Mouse (Mus musculus) limb, embryonic 15.5 days (tissue): ENCODE data around the gene Ppih. TPM values are rescaled to one million over a fixed set of nuclear protein-coding genes. Genes with fewer than 3 reads are reported as not detected.

Experiments used
- ATAC-seq: fragments of 200-750 bp; cut with Nextera tagmentation; 2 replicates; pipeline ENCODE4 v1.8.0; 2017; ENCODE audit warnings: low read depth, moderate TSS enrichment; ENCODE audit not compliant: insufficient number of reproducible peaks, low FRiP score, low TSS enrichment
- H3K27ac ChIP-seq: fragments of 300-500 bp; sonication (generic); 2 replicates; pipeline ENCODE4 v1.5.1; 2015; ENCODE audit warnings: moderate library complexity, mild to moderate bottlenecking, inconsistent platforms
- H3K27me3 ChIP-seq: fragments of 300-500 bp; sonication (generic); 2 replicates; pipeline ENCODE4 v1.6.1; 2015; ENCODE audit warnings: inconsistent platforms
- H3K36me3 ChIP-seq: fragments of 300-500 bp; sonication (generic); 2 replicates; pipeline ENCODE4 v1.6.1; 2015; ENCODE audit warnings: inconsistent platforms
- H3K4me1 ChIP-seq: fragments of 300-500 bp; sonication (generic); 2 replicates; pipeline ENCODE4 v1.6.1; 2015; ENCODE audit warnings: inconsistent platforms
- H3K4me2 ChIP-seq: fragments of 300-500 bp; sonication (generic); 2 replicates; pipeline ENCODE4 v1.6.1; 2015; ENCODE audit warnings: mild to moderate bottlenecking, inconsistent platforms
- H3K4me3 ChIP-seq: fragments of 300-500 bp; sonication (generic); 2 replicates; pipeline ENCODE4 v1.5.1; 2015; ENCODE audit warnings: mild to moderate bottlenecking, inconsistent platforms
- H3K9ac ChIP-seq: fragments of 300-500 bp; sonication (generic); 2 replicates; pipeline ENCODE4 v1.6.1; 2015; ENCODE audit warnings: inconsistent platforms
- H3K9me3 ChIP-seq: fragments of 300-500 bp; sonication (generic); 2 replicates; pipeline ENCODE4 v1.6.1; 2016; ENCODE audit warnings: inconsistent platforms
- WGBS: fragments of 180-500 bp; shearing (Covaris S2); methylation state at CpG from one replicate; pipeline ENCODE4 v1.1.7; 2015; 5-methylcytosine and 5-hydroxymethylcytosine counted together
- polyA plus RNA-seq: library from polyadenylated mRNA; unstranded; fragments of >200 nt; fragmentation: Nextera tagmentation; extraction: Ambion mirVana; gene quantifications from 2 replicates; pipeline ENCODE4 v1.2.1, GENCODE M21; 2015

The Ppih gene
- polyA plus RNA-seq, 1 experiment from 2014 or later: 74.8 TPM

DNA sequence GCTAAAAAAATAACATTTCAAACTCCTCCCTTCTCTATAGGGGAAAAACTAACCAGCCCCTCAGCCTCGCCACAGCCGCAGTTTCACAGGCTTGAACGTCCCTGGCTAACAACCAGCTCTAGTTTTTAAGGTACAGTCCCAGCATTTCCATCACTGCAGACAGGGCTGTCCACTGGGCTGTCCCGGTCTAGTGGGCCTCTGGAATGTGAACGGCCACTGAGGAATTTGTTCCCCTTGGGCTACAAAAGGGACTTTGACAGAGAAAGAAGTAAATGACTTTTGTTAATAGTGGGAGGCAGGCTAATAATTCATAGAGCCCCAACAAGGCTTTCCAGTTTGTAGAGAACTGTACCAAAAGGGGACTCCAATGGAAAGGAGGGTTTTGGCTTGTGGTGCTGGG is 14.9 kb downstream of the Ppih start:
- no peak for ATAC-seq
- H3K27ac ChIP-seq: no peak overlapping the region
- H3K27me3 ChIP-seq: no peaks in the 10 kb centered on the region
- H3K9ac ChIP-seq: no peak overlapping the region
- WGBS: 66% methylated on average over 5 of the region's 5 CpGs
- no peak overlapping the region for H3K4me2 ChIP-seq
- no peak overlapping the region for H3K4me3 ChIP-seq
- H3K9me3 ChIP-seq: no peaks in the 10 kb centered on the region
- H3K4me1 ChIP-seq: no peaks in the 10 kb centered on the region
- H3K36me3 ChIP-seq: peaks cover 30% of the 10 kb centered on the region

DNA sequence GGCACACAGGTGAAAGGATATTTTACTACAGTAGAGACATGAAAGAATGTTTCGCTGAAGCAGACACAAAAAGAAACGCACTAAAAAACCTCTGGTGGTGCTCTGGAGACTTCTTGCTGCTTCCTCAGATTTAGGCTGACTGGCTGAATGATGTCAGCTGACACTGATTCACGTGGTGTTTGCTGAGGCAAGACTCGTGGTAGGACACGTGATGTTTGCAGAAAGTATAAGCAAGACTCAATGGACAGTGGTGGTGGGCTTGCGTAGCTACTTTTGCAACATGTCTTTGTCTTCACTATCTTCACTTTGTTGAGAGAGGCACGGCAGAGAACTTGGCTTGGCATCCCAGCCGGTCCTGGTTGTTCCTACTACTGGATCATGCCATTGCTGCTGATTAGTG is 17.1 kb downstream of the Ppih start:
- WGBS: 88% methylated on average over 8 of the region's 8 CpGs
- Histone ChIP-seq H3K36me3 (peaks cover 20% of the 10 kb centered on the region), H3K9me3 (no peaks in the 10 kb centered on the region), H3K9ac (no peak overlapping the region), H3K4me1 (no peaks in the 10 kb centered on the region), H3K27me3 (no peaks in the 10 kb centered on the region), H3K4me2 (no peak overlapping the region), H3K4me3 (no peak overlapping the region), H3K27ac (no peak overlapping the region)
- ATAC-seq: no peak

DNA sequence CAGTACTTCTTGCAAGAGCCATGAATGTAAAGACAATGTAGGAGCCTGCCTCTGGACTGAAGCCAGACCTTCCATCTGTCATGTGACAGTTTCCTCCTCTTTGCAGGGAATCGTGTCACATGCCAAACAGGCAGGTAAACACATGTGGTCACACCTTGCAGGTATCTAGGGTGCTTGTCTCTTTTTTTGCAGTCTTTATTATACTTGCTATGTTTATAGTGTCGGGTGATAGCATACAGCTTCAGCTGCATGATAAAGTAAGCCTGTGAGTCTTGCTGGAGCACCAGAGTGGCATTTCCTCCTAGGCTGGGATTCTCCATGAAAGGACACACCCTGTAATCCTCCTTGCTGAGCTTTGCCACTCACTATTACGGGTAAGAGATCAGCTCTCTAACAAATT is 18.6 kb downstream of the Ppih start:
- no peak for ATAC-seq
- H3K36me3 ChIP-seq: peaks cover 5% of the 10 kb centered on the region
- H3K9ac ChIP-seq: no peak overlapping the region
- WGBS: 84% methylated on average over 3 of the region's 3 CpGs
- no peaks in the 10 kb centered on the region for H3K9me3 ChIP-seq
- H3K4me3 ChIP-seq: no peak overlapping the region
- no peaks in the 10 kb centered on the region for H3K4me1 ChIP-seq
- no peak overlapping the region for H3K4me2 ChIP-seq
- H3K27ac ChIP-seq: no peak overlapping the region
- no peaks in the 10 kb centered on the region for H3K27me3 ChIP-seq

DNA sequence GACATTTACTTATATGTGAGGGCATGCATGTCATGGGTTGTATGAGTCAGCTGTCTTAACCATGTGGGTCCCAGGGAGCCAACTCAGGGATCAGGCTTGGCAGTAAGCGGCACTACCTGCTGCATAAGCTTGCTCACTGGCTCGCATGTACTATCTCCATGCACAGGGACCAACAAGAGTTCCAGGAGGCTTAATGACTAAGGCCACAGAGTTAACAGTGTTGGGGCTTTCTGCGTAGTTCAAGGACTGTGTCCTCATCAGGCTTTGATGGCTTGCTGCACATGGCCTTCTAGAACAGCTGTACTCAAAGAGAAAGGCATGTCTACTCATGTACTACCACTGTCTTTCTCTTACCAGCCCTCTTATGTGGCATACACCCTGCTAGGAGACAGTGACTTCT is 19.6 kb downstream of the Ppih start:
- no peaks in the 10 kb centered on the region for H3K9me3 ChIP-seq
- H3K4me2 ChIP-seq: no peak overlapping the region
- ATAC-seq: no peak
- no peak overlapping the region for H3K4me3 ChIP-seq
- 90% methylated on average over 3 of the region's 3 CpGs for WGBS
- H3K9ac ChIP-seq: no peak overlapping the region
- H3K4me1 ChIP-seq: no peaks in the 10 kb centered on the region
- H3K27ac ChIP-seq: no peak overlapping the region
- no peaks in the 10 kb centered on the region for H3K27me3 ChIP-seq
- H3K36me3 ChIP-seq: 0 out of 2 replicates have a peak, but pooled peaks cover 2% of the 10 kb centered on the region

DNA sequence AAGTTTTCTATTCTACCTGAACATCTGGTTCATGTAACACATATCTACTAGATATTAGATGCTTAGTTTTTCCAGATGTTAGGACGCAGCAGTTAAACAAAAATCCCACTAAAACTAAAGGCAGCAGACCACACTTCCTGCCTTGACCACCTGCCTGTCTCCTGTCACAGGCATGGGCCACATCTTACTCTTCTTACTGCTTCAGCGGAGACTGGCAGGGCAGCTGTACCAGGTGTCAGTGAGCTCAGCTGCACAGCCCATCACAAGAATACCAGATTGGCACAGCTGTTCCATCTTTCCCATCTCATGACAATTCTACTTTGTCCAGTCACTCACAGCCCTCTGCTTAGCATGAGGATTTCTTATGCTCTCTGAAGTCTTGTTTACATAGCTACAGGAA is 23.0 kb downstream of the Ppih start:
- Histone ChIP-seq H3K9me3 (no peaks in the 10 kb centered on the region), H3K4me1 (peaks cover 8% of the 10 kb centered on the region), H3K36me3 (no peaks in the 10 kb centered on the region), H3K27me3 (no peaks in the 10 kb centered on the region), H3K4me3 (no peak overlapping the region), H3K9ac (no peak overlapping the region), H3K4me2 (no peak overlapping the region), H3K27ac (no peak overlapping the region)
- no peak for ATAC-seq
- 45% methylated on average over 2 of the region's 2 CpGs for WGBS

DNA sequence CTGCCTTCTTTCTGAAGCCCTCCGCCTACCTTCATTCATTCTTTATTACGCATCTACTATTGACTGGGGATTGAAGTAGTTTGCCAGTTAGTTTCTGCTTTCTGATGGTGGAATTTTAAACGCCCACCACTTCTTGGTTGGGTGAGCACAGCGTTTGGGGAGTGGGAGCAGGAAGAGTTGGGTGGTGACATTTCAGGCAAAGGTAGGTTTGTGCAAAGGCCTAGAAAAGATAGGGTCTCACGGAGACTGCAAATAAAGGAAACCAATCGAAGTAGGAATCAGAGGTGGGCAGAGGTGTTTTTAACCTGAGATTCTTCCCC is 25.3 kb downstream of the Ppih start:
- Histone ChIP-seq H3K27me3 (no peaks in the 10 kb centered on the region), H3K4me2 (peak overlapping the region; percentile 54), H3K4me3 (peak overlapping the region; percentile 79), H3K4me1 (peaks cover 14% of the 10 kb centered on the region), H3K9ac (peak overlapping the region; percentile 86), H3K36me3 (0 out of 2 replicates have a peak, but pooled peaks cover 8% of the 10 kb centered on the region), H3K9me3 (no peaks in the 10 kb centered on the region), H3K27ac (peak overlapping the region; percentile 95)
- ATAC-seq: no peak
- WGBS: 11% methylated on average over 6 of the region's 6 CpGs

DNA sequence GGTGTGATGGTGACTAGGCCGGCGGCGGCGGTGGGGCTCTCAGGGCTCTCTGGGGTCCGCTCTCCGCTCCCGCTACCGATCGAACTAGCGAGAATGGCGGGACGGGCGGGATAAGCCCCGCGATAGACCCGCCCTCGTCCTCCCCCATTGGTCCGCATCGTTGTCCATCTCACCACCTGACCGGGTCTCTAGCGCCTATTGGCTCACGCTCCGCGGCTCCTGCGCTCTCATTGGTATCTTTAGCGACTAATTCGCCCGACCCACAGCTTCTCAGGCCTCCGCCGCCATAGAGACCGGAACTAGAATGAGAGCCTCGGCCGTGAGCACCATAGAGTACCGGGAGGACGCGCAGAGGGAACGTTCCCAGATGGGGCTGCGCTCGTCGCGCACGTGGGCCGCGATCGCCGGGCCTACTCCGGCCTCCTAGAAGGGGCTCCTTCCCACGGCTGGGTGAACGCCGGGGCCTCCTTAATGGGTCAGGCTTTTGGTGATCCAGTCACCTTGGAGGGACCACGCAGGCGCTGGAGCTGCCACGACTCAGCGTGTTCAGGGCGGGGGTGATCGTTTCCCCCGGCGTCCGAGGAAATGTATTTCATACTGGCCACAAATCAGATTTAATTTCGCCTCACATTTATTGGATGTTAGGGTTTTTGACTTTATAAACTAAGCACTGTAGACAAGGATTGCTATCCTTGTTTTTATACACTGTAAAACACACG is 25.8 kb downstream of the Ppih start, which contains the start of gene Ybx1:
Gene Ybx1, minus strand, starts transcription at position 190 of the 719 bp plus-strand sequence.
- peak within 1 kb of the TSS; percentile 79 for H3K4me3 ChIP-seq
- ATAC-seq: peak; percentile 99
- peaks cover 14% of the 10 kb centered on the region for H3K4me1 ChIP-seq
- H3K4me2 ChIP-seq: peak within 1 kb of the TSS; percentile 61
- 0 out of 2 replicates have a peak, but pooled peaks cover 8% of the 10 kb centered on the region for H3K36me3 ChIP-seq
- H3K27me3 ChIP-seq: no peaks in the 10 kb centered on the region
- H3K9ac ChIP-seq: peak within 1 kb of the TSS; percentile 86
- H3K27ac ChIP-seq: peak within 1 kb of the TSS; percentile 95
- under 1% methylated on average over 61 of the region's 61 CpGs for WGBS
- no peaks in the 10 kb centered on the region for H3K9me3 ChIP-seq

DNA sequence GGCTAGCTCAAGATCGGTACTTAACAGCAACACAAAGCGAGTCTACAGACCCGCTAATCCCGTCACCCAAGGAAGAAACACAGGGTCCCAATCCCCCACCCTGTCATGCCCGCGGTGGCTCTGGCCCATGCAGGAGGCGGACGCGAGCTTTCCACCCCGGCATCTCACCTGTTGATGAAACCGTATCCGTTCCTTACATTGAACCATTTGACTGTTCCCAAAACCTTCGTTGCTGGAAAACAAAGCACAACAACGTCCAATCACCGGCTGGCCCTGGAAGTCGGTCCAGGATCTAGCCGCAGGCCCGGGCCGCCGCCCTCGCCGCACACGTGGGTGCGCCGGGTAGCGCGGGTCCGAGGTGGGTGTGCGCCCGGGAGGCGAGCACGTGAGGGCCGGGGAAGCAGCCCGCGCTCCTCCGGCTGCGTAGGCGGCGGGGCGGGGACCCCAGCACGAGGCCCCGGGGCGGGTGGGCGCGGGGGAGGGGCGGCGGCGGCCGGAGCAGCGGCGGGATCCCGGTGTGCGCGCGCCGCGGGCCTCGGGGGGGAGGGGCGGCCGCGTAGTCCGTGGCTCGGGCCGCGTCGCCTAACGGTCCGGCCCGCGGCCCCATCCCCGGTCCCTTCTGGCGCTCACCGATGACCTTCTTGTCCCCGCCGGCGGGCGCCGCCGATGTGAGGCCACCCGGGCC is 26.6 kb downstream of the Ppih start:
- 0 out of 2 replicates have a peak, but pooled peaks cover 8% of the 10 kb centered on the region for H3K36me3 ChIP-seq
- H3K27me3 ChIP-seq: no peaks in the 10 kb centered on the region
- no peak for ATAC-seq
- peak overlapping the region; percentile 79 for H3K4me3 ChIP-seq
- WGBS: under 1% methylated on average over 47 of the region's 80 CpGs
- no peaks in the 10 kb centered on the region for H3K9me3 ChIP-seq
- H3K9ac ChIP-seq: peak overlapping the region; percentile 78
- peaks cover 14% of the 10 kb centered on the region for H3K4me1 ChIP-seq
- peak overlapping the region; percentile 83 for H3K27ac ChIP-seq
- peak overlapping the region; percentile 61 for H3K4me2 ChIP-seq

DNA sequence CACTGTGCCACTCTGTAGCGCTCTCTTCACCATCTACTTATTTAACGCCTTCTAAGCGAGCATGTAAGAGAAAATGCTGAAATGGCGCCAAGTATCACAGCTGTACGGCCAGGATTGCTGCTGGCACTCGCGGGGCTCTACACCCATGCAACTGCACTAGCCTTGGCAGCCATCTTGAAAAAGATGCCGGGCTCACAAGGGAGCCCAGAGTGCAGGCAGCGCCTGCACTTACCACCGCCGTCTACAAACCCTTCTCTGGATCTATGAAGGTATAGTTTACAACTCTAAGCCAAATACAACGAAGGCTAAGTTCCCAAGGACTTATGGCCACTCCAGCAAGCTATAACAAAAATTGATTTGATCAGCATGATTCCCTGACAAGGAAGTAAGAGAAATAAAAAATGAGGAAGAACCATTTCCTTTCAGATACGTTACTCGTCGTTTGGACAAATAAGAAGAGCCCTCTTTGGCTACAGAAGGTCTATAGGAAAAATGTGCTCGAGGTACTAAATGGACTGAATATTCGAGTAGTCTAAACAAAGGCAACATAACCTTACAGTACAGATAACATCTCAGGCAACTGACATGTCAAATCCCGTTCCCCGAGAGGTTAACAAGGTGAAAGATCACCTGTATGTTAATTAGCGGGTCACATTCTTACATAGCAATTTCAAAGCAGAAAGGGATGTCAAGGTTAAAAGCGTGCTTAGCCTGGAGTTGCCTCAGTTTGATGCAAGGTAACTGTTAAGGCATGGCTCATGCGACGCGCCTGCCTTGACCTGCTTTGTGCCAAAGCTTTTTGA is 27.4 kb downstream of the Ppih start:
- H3K9me3 ChIP-seq: no peaks in the 10 kb centered on the region
- under 1% methylated on average over 24 of the region's 24 CpGs for WGBS
- H3K4me1 ChIP-seq: peaks cover 14% of the 10 kb centered on the region
- peak overlapping the region; percentile 61 for H3K4me2 ChIP-seq
- peak overlapping the region; percentile 79 for H3K4me3 ChIP-seq
- peak overlapping the region; percentile 57 for H3K27ac ChIP-seq
- 0 out of 2 replicates have a peak, but pooled peaks cover 8% of the 10 kb centered on the region for H3K36me3 ChIP-seq
- H3K9ac ChIP-seq: peak overlapping the region; percentile 78
- H3K27me3 ChIP-seq: no peaks in the 10 kb centered on the region
- ATAC-seq: no peak

DNA sequence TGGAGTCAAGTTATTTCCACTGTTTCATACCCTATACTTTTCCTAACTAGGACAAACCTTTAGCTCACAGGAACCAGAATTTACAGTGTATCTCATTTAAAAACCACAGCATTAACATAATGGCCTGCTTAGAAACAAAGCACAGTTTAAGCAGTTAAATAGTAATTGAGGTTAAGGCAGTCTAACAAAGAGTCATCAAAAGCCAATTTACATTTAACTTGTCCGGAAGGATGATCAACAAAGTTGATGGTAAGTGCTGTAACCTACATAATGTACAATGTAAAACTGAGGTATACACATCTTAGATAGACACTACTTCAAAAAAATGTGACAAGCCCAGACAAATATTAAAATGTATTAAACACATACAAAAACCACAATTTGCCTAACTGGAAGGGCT is 28.4 kb downstream of the Ppih start:
- no peaks in the 10 kb centered on the region for H3K27me3 ChIP-seq
- ATAC-seq: no peak
- no peaks in the 10 kb centered on the region for H3K9me3 ChIP-seq
- no peak overlapping the region for H3K27ac ChIP-seq
- H3K4me1 ChIP-seq: peaks cover 14% of the 10 kb centered on the region
- peak overlapping the region; percentile 79 for H3K4me3 ChIP-seq
- no peak overlapping the region; the same call in 1 of the 2 replicates for H3K9ac ChIP-seq
- WGBS: 80% methylated on average over 1 of the region's 1 CpGs
- H3K36me3 ChIP-seq: 0 out of 2 replicates have a peak, but pooled peaks cover 8% of the 10 kb centered on the region
- peak overlapping the region; percentile 61 for H3K4me2 ChIP-seq

DNA sequence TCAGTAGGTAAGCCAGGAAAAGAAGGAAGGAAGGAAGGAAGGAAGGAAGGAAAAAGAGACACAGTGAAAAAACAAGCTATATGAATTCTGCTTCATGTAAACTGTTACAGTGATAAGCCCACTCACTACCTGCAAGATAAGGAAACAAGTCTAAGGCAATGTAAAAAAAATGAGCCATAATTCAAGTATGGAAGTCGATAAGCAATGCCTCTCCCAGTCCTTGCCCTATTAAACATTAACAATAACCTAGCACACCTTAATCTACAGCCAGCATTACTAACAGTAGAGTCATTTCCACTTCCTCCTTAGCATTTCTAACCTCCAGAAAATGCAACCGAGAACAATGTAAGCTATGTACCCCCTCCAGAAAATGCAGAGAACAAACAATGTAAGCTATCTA is 35.0 kb downstream of the Ppih start:
- peaks cover 49% of the 10 kb centered on the region for H3K36me3 ChIP-seq
- H3K4me3 ChIP-seq: no peak overlapping the region
- ATAC-seq: no peak
- H3K4me1 ChIP-seq: no peaks in the 10 kb centered on the region
- no peaks in the 10 kb centered on the region for H3K27me3 ChIP-seq
- WGBS: 74% methylated on average over 2 of the region's 2 CpGs
- no peak overlapping the region for H3K4me2 ChIP-seq
- no peaks in the 10 kb centered on the region for H3K9me3 ChIP-seq
- H3K27ac ChIP-seq: no peak overlapping the region
- H3K9ac ChIP-seq: no peak overlapping the region

DNA sequence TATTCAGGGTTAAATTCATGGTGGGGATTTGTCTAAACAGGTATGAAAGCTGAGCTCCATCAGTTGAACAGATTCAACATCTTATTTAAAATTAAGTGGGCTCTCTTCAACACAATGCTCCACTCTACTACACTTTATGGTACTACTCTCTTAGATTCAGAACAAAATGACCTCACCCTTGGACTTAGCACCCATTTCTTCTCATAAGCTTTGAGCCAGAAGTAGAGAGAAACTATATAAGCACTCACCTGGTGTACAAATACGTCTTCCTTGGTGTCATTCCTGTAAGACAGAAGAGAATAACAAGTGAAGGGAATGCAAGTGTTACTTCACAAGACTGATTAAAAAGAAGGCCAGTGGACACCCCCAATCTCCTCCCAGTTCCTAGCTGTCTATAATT is 35.5 kb downstream of the Ppih start:
- ATAC-seq: no peak
- Histone ChIP-seq H3K9me3 (no peaks in the 10 kb centered on the region), H3K9ac (no peak overlapping the region), H3K27me3 (no peaks in the 10 kb centered on the region), H3K4me3 (no peak overlapping the region), H3K36me3 (peaks cover 53% of the 10 kb centered on the region), H3K27ac (no peak overlapping the region), H3K4me2 (no peak overlapping the region), H3K4me1 (no peaks in the 10 kb centered on the region)
- 81% methylated on average over 1 of the region's 1 CpGs for WGBS
